Mouse (Mus musculus): Measurements from ENCODE around the gene Gm26661. TPM values are rescaled to one million over a fixed set of nuclear protein-coding genes. Genes with fewer than 3 reads are reported as not detected.

Gene Gm26661
- polyA plus RNA-seq, 1 experiment from 2014 or later = not detected

DNA sequence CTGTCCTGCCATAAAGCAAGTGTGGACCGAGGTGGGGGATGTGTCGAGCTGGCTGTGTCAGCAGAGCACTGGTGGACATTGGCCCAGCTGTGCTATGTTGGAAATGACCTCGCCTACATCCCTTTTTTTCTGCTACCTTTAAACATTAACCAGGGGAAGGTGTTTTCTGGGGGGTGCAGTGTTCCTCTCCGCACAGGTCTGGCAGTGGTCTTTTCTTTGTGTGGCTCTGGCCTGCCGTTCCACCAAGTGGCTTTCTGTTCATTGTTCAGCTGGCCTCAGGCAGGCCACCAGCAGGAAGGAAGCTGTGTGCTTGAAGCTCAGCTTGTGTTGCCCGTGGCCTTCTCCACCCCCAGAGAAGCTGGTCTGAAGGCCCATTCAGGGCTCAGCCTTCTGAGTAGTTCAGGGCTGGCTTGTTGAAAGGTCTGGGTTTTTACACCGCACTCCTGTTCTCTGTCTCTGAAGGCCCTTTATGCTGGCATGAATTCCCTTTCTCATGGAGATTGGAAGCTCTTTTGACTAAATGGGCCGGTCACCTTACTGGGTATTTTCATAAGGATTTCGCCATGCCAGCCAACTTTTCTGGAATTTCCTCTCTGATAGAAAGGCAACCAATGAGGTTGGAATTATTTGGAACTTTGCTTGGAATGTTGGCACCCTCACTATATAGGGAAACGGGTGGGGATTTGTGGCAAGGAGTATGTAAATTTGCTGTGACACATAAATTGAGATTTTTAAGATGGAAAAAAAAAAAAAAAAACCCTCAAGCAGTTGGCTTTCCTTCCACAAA is 35.0 kb downstream of the Gm26661 start:
- no peak overlapping the region for H3K4me3 ChIP-seq (ENCODE audit: low read depth, low read length)
- no peaks in the 10 kb centered on the region for H3K27me3 ChIP-seq (ENCODE audit: control insufficient read depth, insufficient read depth, low read length)
- H3K4me1 ChIP-seq (ENCODE audit: control insufficient read depth, insufficient read depth, low read length) = peaks cover 5% of the 10 kb centered on the region; the same call in 1 of the 2 replicates
- DNase-seq (ENCODE audit: low spot score) = no peak
- 41% methylated on average over 10 of the region's 10 CpGs for WGBS
- H3K4me2 ChIP-seq (ENCODE audit: low read depth, low read length) = no peak overlapping the region
- H3K27ac ChIP-seq (replicated peaks; ENCODE audit: low read depth, low read length) = peak overlapping the region; percentile 59
- no peaks in the 10 kb centered on the region for H3K36me3 ChIP-seq (replicated peaks; ENCODE audit: control insufficient read depth, insufficient read depth, low read depth, low read length)
- no peaks in the 10 kb centered on the region for H3K9me3 ChIP-seq (replicated peaks; ENCODE audit: control insufficient read depth, low read length)
- ATAC-seq (replicated peaks; ENCODE audit: insufficient number of reproducible peaks, low FRiP score, low TSS enrichment, low read depth) = 0 out of 2 replicates have a peak, but pooled peaks have one; percentile 19
- peak overlapping the region; percentile 34; the same call in 1 of the 2 replicates for H3K9ac ChIP-seq (replicated peaks; ENCODE audit: low read length)

- no peaks in the 10 kb centered on the region for H3K27me3 ChIP-seq (ENCODE audit: control insufficient read depth, insufficient read depth, low read length)
- no peak for DNase-seq (ENCODE audit: low spot score)
- no peak for ATAC-seq (replicated peaks; ENCODE audit: insufficient number of reproducible peaks, low FRiP score, low TSS enrichment, low read depth)
- no peak overlapping the region for H3K4me2 ChIP-seq (ENCODE audit: low read depth, low read length)
- WGBS = 97% methylated on average over 2 of the region's 2 CpGs
- H3K36me3 ChIP-seq (replicated peaks; ENCODE audit: control insufficient read depth, insufficient read depth, low read depth, low read length) = no peaks in the 10 kb centered on the region
- no peak overlapping the region for H3K4me3 ChIP-seq (ENCODE audit: low read depth, low read length)
- no peak overlapping the region for H3K9ac ChIP-seq (replicated peaks; ENCODE audit: low read length)
- no peaks in the 10 kb centered on the region for H3K9me3 ChIP-seq (replicated peaks; ENCODE audit: control insufficient read depth, low read length)
- H3K4me1 ChIP-seq (ENCODE audit: control insufficient read depth, insufficient read depth, low read length) = peaks cover 5% of the 10 kb centered on the region; the same call in 1 of the 2 replicates
- H3K27ac ChIP-seq (replicated peaks; ENCODE audit: low read depth, low read length) = no peak overlapping the region
These were observed 37.8 kb downstream of the Gm26661 start for GRCm38 (mm10) chr14:7829181-7829580.

DNA sequence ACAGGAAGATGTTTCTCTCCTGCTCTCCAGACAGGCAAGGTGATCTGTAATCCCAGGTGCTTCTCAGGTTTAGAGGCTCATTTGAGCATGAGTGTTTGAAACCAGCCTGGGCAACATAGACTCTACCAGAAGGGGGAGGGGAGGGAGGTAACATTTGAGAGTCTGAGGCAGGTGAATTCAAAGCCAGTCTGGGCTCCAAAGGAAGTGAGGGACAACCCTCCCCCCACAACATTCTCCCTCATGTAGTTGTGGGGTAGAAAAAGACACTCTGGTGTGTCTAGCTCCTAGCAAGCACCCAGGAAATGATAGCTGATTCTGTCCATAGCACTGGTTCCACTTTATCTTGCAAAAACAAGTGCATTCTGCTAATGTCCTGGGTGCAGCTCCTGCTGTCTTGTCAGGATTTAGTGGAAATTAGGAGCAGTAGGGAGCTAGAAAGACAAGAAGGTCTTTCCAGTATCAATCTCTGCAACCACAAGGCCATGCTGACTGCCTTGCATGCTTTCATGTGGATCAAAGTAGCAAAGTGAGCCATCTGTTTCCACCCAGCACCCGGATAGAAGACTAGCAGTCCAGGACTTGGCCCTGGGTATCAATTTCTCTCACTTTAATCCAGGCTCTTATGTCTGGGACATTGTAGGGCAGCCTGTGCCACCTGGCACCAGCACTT is 40.5 kb downstream of the Gm26661 start:
- Histone ChIP-seq H3K4me2 (ENCODE audit: low read depth, low read length) (no peak overlapping the region), H3K27me3 (ENCODE audit: control insufficient read depth, insufficient read depth, low read length) (no peaks in the 10 kb centered on the region), H3K9ac (replicated peaks; ENCODE audit: low read length) (no peak overlapping the region), H3K27ac (replicated peaks; ENCODE audit: low read depth, low read length) (no peak overlapping the region), H3K36me3 (replicated peaks; ENCODE audit: control insufficient read depth, insufficient read depth, low read depth, low read length) (no peaks in the 10 kb centered on the region), H3K9me3 (replicated peaks; ENCODE audit: control insufficient read depth, low read length) (no peaks in the 10 kb centered on the region), H3K4me1 (ENCODE audit: control insufficient read depth, insufficient read depth, low read length) (no peaks in the 10 kb centered on the region), H3K4me3 (ENCODE audit: low read depth, low read length) (no peak overlapping the region)
- DNase-seq (ENCODE audit: low spot score) = no peak
- ATAC-seq (replicated peaks; ENCODE audit: insufficient number of reproducible peaks, low FRiP score, low TSS enrichment, low read depth) = no peak
- WGBS = 55% methylated on average over 1 of the region's 1 CpGs

DNA sequence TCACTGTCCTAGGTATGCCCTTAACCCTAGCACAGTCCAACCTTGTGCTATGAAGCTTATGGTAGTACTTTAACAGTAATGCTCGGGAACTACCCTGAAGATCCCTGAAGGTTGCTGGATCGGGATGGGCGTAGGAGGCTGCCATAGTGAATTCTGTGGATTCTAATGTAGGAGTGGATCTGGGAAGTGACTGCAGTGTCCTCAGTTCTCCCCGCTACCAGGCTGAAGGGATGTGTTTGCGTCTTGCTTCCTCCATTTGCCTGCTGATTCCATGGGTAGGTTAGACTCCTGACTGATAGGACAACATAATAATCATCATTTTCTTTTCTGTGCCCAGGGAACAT is 41.0 kb downstream of the Gm26661 start:
- 94% methylated on average over 5 of the region's 5 CpGs for WGBS
- no peak overlapping the region for H3K4me3 ChIP-seq (ENCODE audit: low read depth, low read length)
- no peak for DNase-seq (ENCODE audit: low spot score)
- H3K36me3 ChIP-seq (replicated peaks; ENCODE audit: control insufficient read depth, insufficient read depth, low read depth, low read length) = no peaks in the 10 kb centered on the region
- no peaks in the 10 kb centered on the region for H3K27me3 ChIP-seq (ENCODE audit: control insufficient read depth, insufficient read depth, low read length)
- H3K4me1 ChIP-seq (ENCODE audit: control insufficient read depth, insufficient read depth, low read length) = no peaks in the 10 kb centered on the region
- no peak overlapping the region for H3K27ac ChIP-seq (replicated peaks; ENCODE audit: low read depth, low read length)
- H3K4me2 ChIP-seq (ENCODE audit: low read depth, low read length) = no peak overlapping the region
- no peaks in the 10 kb centered on the region for H3K9me3 ChIP-seq (replicated peaks; ENCODE audit: control insufficient read depth, low read length)
- H3K9ac ChIP-seq (replicated peaks; ENCODE audit: low read length) = no peak overlapping the region
- no peak for ATAC-seq (replicated peaks; ENCODE audit: insufficient number of reproducible peaks, low FRiP score, low TSS enrichment, low read depth)

DNA sequence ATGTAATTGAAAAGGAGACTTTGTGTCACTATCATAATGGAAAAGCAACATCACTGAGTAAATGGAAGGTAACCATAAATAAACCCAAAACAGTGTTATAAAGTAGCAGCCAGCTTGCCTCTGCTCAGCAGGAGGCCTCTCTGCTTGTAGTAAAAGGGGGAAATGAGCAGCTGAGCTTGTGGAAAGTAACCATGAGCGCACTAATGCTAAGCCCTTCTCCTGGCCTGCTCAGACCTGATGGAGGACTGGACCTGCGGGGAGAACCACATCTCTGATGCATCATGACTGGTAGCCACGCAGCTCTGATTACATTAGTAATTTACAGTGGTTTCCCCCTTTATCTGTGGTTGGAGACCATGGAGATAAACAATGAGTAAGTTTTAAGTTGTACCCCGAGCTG is 42.1 kb downstream of the Gm26661 start:
- Histone ChIP-seq H3K9ac (replicated peaks; ENCODE audit: low read length) (no peak overlapping the region), H3K4me2 (ENCODE audit: low read depth, low read length) (no peak overlapping the region), H3K36me3 (replicated peaks; ENCODE audit: control insufficient read depth, insufficient read depth, low read depth, low read length) (no peaks in the 10 kb centered on the region), H3K4me1 (ENCODE audit: control insufficient read depth, insufficient read depth, low read length) (no peaks in the 10 kb centered on the region), H3K9me3 (replicated peaks; ENCODE audit: control insufficient read depth, low read length) (no peaks in the 10 kb centered on the region), H3K27me3 (ENCODE audit: control insufficient read depth, insufficient read depth, low read length) (no peaks in the 10 kb centered on the region), H3K4me3 (ENCODE audit: low read depth, low read length) (no peak overlapping the region), H3K27ac (replicated peaks; ENCODE audit: low read depth, low read length) (no peak overlapping the region)
- DNase-seq (ENCODE audit: low spot score) (no peak), ATAC-seq (replicated peaks; ENCODE audit: insufficient number of reproducible peaks, low FRiP score, low TSS enrichment, low read depth) (no peak)
- 80% methylated on average over 4 of the region's 4 CpGs for WGBS

DNA sequence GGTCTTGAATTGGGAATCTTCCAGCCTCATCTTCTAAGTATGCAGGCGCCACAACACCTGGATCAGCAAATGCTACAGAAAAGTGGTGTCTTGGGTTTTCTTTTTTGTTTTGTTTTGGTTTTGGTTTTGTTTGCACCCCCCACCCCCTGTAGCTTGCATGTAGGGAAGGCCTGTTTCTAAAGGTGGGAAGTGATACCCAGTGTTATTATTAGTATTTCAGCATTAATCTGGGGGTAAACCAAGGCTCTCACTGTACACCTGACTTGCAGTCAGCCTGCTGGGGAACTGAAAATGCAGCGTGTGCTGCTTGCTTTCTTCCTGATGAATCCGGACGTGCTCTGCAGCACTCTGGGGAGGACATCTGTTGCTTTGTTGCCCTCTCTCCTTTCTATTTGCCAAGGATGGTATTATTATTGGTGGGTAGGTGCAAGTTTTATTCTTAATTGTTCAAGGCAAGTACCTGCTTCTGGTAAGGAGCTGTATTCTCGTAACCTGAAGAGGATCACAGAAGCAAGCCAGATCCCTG is 47.2 kb downstream of the Gm26661 start:
- Histone ChIP-seq H3K4me2 (ENCODE audit: low read depth, low read length) (no peak overlapping the region), H3K9ac (replicated peaks; ENCODE audit: low read length) (no peak overlapping the region), H3K9me3 (replicated peaks; ENCODE audit: control insufficient read depth, low read length) (no peaks in the 10 kb centered on the region), H3K27ac (replicated peaks; ENCODE audit: low read depth, low read length) (no peak overlapping the region), H3K36me3 (replicated peaks; ENCODE audit: control insufficient read depth, insufficient read depth, low read depth, low read length) (no peaks in the 10 kb centered on the region), H3K27me3 (ENCODE audit: control insufficient read depth, insufficient read depth, low read length) (no peaks in the 10 kb centered on the region), H3K4me3 (ENCODE audit: low read depth, low read length) (no peak overlapping the region), H3K4me1 (ENCODE audit: control insufficient read depth, insufficient read depth, low read length) (peaks cover 2% of the 10 kb centered on the region; the same call in 1 of the 2 replicates)
- DNase-seq (ENCODE audit: low spot score) = no peak
- 81% methylated on average over 5 of the region's 5 CpGs for WGBS
- ATAC-seq (replicated peaks; ENCODE audit: insufficient number of reproducible peaks, low FRiP score, low TSS enrichment, low read depth) = no peak

- Histone ChIP-seq H3K27ac (replicated peaks; ENCODE audit: low read depth, low read length) (no peak overlapping the region), H3K4me2 (ENCODE audit: low read depth, low read length) (no peak overlapping the region), H3K27me3 (ENCODE audit: control insufficient read depth, insufficient read depth, low read length) (no peaks in the 10 kb centered on the region), H3K4me3 (ENCODE audit: low read depth, low read length) (no peak overlapping the region), H3K4me1 (ENCODE audit: control insufficient read depth, insufficient read depth, low read length) (peaks cover 2% of the 10 kb centered on the region; the same call in 1 of the 2 replicates), H3K36me3 (replicated peaks; ENCODE audit: control insufficient read depth, insufficient read depth, low read depth, low read length) (no peaks in the 10 kb centered on the region), H3K9me3 (replicated peaks; ENCODE audit: control insufficient read depth, low read length) (no peaks in the 10 kb centered on the region), H3K9ac (replicated peaks; ENCODE audit: low read length) (no peak overlapping the region)
- WGBS = 37% methylated on average over 8 of the region's 8 CpGs
- DNase-seq (ENCODE audit: low spot score) (peak; percentile 30), ATAC-seq (replicated peaks; ENCODE audit: insufficient number of reproducible peaks, low FRiP score, low TSS enrichment, low read depth) (no peak)
These were observed 48.6 kb downstream of the Gm26661 start for GRCm38 (mm10) chr14:7839950-7840514.

All from embryonic facial prominence, embryonic 11.5 days (tissue).